Mouse (Mus musculus): ENCODE measurements at regions not wholly inside any gene's neighbourhood (a gene's known extent, or its start where the extent isn't known, plus 50 kb on each side); places are given as distances from the start of the nearest gene placed in this dataset.

DNA sequence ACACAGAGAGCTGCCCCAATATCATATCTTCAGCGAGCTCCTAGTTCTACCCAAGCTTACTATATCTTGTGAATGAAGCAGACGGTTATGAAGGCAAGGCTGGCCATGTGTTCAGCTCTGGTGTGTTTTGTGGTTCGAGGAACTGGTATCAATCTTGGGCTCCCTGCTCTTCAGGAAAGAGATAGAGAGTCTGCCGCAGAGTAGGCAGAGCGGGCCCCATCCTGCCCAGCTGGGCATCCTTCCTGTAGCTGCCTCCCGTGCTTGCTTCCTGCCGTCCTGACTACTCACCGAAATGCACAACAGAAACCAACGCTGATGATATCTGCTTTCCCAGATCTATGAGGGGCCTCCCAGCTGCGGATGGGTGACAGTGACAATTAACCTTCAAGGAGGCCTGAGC is 60.3 kb downstream of the Snrpe start:
- in situ Hi-C loops (cut with MboI, MseI), result loop anchor here in 1 of 2 experiments (25.0 kb wide), 1 partner anchor 1512 kb away; no protein-coding TSS in a partner anchor

DNA sequence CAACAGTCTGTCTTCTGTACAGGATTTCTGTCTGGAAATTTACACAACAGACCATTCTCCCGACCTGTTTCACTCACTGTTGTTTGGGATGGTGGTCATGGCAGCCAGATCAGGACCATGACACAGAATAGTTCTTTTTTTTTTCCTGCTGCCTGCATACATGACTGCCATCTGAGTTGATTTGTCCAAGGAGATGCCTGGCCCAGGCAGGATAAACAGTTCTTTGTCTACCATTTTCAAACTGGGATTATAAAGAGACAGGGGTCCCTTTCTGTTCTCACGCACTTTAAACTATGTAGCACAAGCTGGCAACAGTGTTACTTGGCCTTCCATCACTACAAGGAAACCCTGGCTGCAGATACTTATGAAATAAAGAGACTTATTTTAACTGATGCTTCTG is 61.1 kb downstream of the Snrpe start:
- in situ Hi-C loops (cut with MboI, MseI), result no loop called here

DNA sequence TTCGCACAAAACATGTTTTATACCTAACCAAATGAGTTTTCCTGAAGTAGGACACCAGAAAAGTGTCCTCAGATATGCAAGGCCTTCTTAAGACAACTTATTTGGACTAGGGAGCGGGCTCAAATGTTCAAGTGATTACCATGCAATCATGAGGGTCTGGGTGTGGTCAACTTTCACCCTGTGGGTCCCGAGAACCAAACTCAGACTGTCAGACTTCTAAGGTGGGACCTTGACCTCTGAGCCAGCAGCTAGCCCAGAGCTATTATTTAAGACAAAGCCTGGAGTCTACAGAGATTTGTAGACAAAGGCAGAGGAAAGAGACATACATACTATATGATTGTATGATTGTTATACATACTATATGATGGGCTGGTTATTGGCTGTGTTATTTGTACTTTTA is 62.5 kb downstream of the Snrpe start:
- in situ Hi-C loops (cut with MboI, MseI), result no loop called here

DNA sequence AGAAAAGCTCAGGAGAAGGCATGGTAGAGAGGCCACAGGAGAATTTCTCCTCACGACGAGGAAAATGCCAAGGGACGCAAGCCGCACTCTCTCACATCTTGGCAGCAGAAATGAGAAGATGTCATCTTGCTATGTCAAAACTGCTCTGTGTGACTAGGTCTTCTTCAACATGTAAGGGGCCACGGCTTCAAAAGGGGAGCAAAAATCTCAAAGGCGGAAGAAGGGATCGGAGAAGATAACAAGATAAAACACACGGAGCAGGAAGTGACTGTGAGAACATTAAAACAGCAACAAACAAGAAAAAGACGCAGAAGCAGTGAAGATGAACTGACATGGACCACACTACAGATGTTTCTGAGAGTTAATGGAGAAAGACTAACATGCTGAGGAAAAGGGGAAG is 65.1 kb downstream of the Snrpe start:
- in situ Hi-C loops (cut with MboI, MseI), result no loop called here

DNA sequence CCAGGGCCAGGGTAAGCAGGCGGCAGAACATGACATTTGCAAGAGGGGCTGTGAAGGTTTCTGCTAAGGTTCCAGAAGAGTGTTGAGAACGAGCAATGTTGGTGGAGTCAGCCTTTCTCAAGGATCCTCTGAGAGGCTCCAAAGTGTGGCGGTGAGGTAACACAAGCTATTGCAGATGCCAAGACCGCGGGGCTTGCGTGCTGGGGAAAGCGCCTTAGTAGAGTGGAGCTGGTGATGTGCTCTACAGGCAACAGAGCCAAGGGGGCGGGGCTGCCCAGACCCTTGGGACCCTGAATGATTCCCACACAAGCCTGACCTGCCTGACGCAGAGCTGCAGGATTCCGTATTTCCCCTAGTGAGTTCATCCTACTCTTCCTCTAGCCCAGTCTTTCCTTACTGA is 66.3 kb downstream of the Snrpe start:
- in situ Hi-C loops (cut with MboI, MseI), result no loop called here

- in situ Hi-C loops (cut with MboI, MseI), result no loop called here
These were observed 67.9 kb downstream of the Snrpe start for GRCm38 (mm10) chr1:133541996-133542775.

DNA sequence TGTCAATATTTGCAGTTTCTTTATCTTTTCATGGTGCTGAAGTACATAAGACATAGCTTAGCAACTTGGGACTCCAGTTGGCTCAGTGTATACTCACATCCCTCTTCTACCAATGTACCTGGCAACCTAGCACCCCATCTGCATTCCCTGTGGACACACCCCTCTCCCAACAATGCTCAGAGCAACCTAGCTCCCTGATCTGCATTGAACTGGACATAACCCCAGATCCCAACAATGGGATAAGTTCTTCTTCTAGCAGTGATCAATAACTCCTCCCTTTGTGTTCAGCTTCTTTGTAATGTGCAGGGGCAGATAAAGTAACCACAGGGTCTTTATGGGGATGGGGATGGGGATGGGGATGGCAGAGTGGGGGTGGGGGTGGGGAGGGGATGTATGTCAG is 79.4 kb downstream of the Snrpe start:
- in situ Hi-C loops (cut with MboI, MseI), result no loop called here

- in situ Hi-C loops (cut with MboI, MseI), result loop anchor here in 1 of 2 experiments (10.0 kb wide), 1 partner anchor 975 kb away; no protein-coding TSS in a partner anchor
These were observed 80.3 kb downstream of the Snrpe start for GRCm38 (mm10) chr1:133529817-133530216.

GRCm38 (mm10) chr1:133527651-133528385 is 82.3 kb downstream of the Snrpe start:
- in situ Hi-C loops (cut with MboI, MseI), result loop anchor here in 1 of 2 experiments (10.0 kb wide), 1 partner anchor 973 kb away; no protein-coding TSS in a partner anchor

DNA sequence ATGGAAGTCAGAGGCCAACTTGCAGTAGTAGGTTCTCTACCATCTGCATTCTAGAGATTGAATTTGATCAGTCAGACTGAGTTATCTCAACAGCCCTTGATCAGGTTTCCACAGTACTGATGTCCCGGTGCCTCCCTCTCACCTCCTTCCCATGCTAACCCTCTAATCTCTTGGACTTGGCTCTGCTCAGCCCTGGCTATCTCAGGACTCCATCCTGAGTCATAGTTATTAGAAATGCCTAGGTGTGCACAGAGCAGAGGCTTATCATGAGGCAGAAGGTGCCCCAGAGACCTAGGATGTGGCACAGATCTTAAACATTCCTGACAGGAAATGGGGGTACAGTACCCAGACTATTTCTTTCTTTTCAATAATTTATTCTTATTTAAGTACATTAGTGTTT is 87.3 kb downstream of the Snrpe start:
- in situ Hi-C loops (cut with MboI, MseI), result loop anchor here in 1 of 2 experiments (10.0 kb wide), 1 partner anchor 968 kb away; no protein-coding TSS in a partner anchor

DNA sequence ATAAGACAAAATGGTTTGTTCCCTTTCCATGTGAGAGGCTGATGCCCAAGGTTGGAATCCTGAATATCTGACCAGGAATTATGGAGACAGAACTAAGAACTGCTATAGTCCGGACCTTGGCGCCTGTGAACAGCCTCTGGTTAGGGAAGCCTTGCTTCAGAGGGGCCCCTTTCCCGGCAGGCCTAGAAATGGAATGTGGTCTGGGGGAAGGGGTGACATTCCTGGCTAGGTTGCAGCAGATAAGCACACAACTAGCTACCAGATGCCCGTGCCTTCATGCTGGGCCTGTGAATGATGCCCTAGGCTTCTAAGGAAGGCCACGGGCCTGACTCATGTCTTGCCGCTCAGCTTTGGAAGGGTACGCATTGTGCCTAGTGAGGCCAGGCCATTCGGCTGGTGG is 89.4 kb downstream of the Snrpe start:
- in situ Hi-C loops (cut with MboI, MseI), result loop anchor here in 1 of 2 experiments (10.0 kb wide), 1 partner anchor 966 kb away; no protein-coding TSS in a partner anchor

- in situ Hi-C loops (cut with MboI, MseI), result no loop called here
These were observed 92.8 kb upstream of the Sox13 start for GRCm38 (mm10) chr1:133517020-133517419.

DNA sequence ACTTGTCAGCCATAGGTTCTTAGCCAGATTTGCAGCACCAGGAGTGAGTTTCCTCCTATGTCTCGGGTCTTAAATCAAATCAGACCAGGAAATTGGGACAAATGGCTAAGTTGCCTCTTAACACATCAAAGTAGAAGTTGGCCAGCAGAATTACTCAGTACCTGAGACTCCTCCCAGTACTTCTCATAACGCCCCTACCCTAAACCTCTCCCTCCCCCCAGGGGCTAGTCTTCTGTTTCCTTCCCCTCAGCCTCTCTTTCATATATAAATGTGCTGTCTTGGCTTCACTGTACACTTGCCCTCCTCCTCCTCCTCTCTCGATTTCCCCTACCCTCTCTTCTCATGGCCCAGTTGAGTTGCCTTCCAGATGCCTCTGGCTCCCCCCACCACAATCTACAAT is 79.9 kb upstream of the Sox13 start:
- in situ Hi-C loops (cut with MboI, MseI), result no loop called here

DNA sequence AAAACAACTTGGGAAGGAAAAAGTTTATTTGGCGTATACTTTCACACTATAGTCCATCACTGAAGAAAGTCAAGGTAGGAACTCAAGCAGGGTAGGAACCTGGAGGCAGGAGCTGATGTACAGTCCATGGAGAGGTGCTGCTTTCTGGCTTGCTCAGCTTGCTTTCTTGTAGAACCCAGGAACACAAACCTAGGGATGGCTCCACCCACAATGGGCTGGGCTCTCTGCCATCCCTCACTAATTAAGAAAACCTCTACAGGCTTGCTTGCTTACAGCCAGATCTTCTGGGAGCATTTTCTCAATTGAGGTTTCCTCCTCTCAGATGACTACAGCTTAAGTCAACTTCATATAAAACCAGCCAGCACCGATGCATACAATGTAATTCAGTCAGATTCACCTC is 79.2 kb upstream of the Sox13 start:
- in situ Hi-C loops (cut with MboI, MseI), result no loop called here

DNA sequence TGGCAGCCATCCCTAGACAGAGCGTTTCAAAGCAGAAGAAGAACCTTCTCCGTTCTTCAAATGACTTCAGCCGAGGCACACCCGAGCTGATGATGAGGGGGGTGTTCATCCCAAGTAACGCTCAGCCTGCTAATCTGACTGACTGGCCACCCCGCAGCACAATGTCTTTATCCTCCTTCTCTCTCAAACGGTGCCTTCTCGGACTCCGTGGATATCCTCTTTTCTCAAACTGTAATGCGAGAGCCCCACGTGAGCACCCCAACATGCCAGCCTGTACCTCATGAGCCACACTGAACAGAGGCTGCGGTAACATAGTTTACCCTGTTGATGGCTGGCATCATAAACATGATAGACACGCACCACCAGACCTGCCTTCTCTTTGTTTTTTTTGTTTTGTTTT is 76.8 kb upstream of the Sox13 start:
- in situ Hi-C loops (cut with MboI, MseI), result no loop called here

GRCm38 (mm10) chr1:133492986-133493741 is 69.0 kb upstream of the Sox13 start:
- in situ Hi-C loops (cut with MboI, MseI), result no loop called here

DNA sequence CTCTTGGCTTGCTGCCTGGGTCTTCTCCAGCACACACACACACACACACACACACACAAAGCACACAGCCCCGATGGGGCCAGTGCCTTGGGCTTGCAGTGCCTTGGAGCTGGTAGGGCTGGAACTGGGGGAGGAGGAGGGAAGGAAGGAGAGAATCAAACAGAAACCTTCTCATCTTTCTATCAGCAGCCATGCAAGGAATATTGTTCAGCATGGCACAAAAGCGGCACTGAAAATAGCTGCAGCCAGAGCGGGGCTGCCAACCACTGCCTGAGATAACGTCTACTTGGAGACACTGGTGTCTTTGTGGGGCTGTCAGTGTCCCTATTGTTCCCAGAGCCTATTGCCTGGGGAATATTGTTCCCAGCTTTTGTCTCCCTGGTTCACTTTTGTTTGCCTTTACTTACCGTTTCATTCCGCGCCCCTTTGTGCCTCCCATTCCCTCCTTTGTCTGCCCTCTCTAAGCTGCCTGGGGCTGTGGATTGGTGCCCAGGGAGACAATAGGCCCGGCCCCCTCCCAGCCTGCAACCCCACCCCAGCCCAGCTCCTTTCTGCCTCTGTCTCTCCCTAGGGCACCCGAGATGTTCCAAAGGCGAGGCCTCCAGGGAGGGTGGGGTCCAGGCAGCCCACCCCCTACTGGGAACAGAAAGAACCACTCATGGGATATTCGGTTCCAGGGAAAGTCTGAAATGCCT is 68.3 kb upstream of the Sox13 start:
- in situ Hi-C loops (cut with MboI, MseI), result no loop called here

GRCm38 (mm10) chr1:133491857-133492290 is 67.7 kb upstream of the Sox13 start:
- in situ Hi-C loops (cut with MboI, MseI), result no loop called here

DNA sequence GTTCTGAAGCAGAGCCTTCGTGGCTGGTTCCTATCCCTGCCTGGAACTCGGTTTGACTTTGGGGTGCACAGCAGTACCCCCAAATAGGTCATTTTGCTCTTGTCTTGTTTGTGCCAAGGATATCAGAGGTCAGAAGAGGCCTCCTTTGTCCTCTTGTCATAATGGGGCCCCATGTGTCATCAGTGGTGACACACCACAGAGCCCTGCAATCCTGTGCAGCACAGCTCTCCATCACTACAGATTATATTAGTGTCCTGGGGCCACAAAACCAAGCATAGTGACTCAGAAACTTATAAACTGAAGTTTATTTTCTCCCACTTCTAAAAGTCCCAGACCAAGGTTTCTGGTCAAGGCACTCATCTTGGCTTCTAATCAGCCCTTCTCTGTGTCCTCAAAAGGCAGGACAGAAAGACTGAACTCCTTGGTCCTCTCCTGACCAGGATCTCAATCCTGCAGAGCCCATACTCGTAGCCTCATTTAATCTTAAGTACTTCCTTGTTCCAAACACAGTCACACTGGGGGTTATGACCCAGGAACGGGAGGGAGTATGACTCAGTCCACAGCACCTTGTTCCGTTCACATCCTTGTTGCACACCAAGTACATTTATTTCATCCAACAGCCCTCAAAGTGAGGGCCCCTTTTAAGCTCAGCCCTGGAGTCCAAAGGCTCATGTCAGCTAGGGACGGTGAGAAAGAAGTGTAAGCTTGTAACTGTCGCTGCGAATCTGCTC is 63.2 kb upstream of the Sox13 start:
- in situ Hi-C loops (cut with MboI, MseI), result no loop called here

- in situ Hi-C loops (cut with MboI, MseI), result no loop called here
These were observed 62.2 kb upstream of the Sox13 start for GRCm38 (mm10) chr1:133486370-133486769.

- in situ Hi-C loops (cut with MboI, MseI), result no loop called here
These were observed 58.7 kb upstream of the Sox13 start for GRCm38 (mm10) chr1:133482891-133483290.
